Mouse (Mus musculus) lung, adult 2 months (tissue): ENCODE measurements around the gene Cul7. TPM values are rescaled to one million over a fixed set of nuclear protein-coding genes. Genes with fewer than 3 reads are reported as not detected.

ENCODE experiments used
- DNase-seq: peaks from one replicate; pipeline ENCODE4 v3.0.0; 2022
- H3K4me1 ChIP-seq: fragments of 200-500 bp; 2 replicates; pipeline ENCODE4 v1.6.1; 2011; ENCODE audit warnings: low read length; ENCODE audit not compliant: control insufficient read depth, insufficient read depth
- H3K4me3 ChIP-seq: fragments of 200-500 bp; replicated peaks from 2 replicates; pipeline ENCODE3; 2011; ENCODE audit warnings: low read depth, mild to moderate bottlenecking, control low read depth, low read length; ENCODE audit errors: extremely low read depth
- CTCF ChIP-seq: fragments of 200-500 bp; IDR thresholded peaks from 2 replicates; pipeline ENCODE4 v1.5.1; 2011; ENCODE audit warnings: mild to moderate bottlenecking, low read length, control low read depth; ENCODE audit not compliant: insufficient read depth
- POLR2A ChIP-seq: fragments of 200-500 bp; IDR thresholded peaks from 2 replicates; pipeline ENCODE4 v1.6.1; 2011; ENCODE audit warnings: low read depth, mild to moderate bottlenecking, control low read depth, low read length, borderline replicate concordance; ENCODE audit errors: extremely low read depth
- WGBS: fragments of 180-500 bp; shearing (Covaris S2); methylation state at CpG from one replicate; pipeline ENCODE4 v1.1.7; 2018; 5-methylcytosine and 5-hydroxymethylcytosine counted together
- polyA plus RNA-seq: library from polyadenylated mRNA; depleted of rRNA; stranded (reverse); fragments of >200 nt; gene quantifications from 2 replicates; pipeline ENCODE4 v1.2.3, GENCODE M21; 2012

Cul7 gene
- polyA plus RNA-seq, 1 experiment = 45.7 TPM

DNA sequence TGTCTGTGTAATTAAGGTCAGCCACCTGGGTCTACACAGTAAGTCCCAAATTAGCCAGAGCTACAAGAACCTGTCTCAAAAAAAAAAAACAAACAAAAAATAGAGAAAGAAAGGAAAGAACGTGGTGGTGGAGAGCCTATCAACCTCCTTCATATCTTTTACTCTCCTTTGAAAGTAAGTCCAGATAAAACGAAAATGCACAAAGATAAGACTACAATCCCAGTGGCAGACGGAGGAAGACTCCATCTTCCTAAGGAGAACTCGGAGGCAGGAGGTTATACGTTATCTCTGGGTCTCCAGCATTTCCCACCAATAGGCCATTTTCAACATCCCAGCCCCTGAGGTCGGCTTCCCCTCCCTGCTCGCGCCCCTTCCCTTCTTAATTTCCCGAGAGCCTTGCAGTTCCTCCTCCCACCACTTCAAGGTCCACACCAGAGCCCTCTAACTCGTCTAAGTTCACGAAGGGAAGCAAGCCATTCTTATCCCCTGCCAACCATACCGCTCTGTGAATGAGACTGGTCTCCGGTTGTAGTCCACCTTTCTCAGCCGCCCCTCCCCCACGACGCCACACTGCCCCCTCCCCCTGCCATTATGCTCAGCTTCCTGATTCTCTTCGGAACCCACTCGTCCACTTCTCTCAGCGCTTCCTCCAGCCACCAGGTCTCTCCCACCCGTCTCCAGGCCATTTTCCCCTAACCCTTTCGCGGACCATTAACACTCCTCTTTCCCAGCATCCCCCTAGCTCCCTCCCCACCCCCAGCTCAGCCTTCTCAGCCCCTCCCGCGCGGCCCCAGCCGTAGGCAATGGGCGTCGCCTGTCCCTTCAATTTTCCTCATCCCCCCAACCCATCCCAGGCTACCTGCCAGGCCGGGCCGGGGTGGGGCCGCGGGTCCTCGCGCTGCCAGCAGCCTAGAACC is 30.0 kb downstream of the Cul7 start:
- H3K4me1 ChIP-seq = peaks cover 6% of the 10 kb centered on the region; the same call in 1 of the 2 replicates
- WGBS = 1% methylated on average over 34 of the region's 34 CpGs
- peak overlapping the region; percentile 75 for H3K4me3 ChIP-seq
- DNase-seq = no peak
- TF ChIP-seq POLR2A = no peak
- peak; percentile 21; the same call in 1 of the 2 replicates for TF ChIP-seq CTCF

DNA sequence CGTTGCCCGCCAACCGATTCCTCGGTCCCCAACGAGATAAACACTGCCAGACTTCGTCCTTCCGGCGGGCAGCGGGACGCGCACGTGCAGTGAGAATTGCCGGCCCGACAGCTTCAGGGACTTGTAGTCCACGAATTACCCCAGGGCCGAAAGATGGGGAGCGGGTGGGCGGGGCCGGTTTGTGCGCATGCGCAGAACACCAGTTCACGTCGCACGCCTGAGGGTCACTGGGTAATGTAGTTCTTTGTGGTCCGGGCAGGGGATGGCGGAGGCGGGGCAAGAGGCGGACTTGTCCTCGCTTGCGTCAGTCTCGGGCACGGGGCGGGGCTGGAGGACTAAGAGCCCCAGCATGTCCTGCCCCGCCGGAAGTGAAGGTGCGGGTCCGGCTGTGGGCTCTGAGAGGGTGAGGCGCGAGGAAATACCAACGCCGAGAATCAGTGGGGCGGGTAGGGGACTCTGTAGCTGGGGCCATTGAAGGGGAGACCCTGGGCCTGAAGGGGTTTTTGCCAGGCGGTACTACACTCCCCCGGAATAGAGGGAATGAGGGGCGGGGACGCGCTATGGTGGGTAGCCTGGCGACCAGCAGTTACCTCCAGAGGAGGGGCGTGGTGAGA is 30.7 kb downstream of the Cul7 start, which contains the start of gene Klhdc3:
TSS of gene Klhdc3 (minus strand) at position 155 of the 614 bp plus-strand sequence.
- under 1% methylated on average over 49 of the region's 49 CpGs for WGBS
- Histone ChIP-seq H3K4me3 (peak within 1 kb of the TSS; percentile 75), H3K4me1 (peaks cover 6% of the 10 kb centered on the region; the same call in 1 of the 2 replicates)
- peak; percentile 58; the same call in 1 of the 2 replicates for TF ChIP-seq POLR2A
- no peak for TF ChIP-seq CTCF
- peak; percentile 93 for DNase-seq

DNA sequence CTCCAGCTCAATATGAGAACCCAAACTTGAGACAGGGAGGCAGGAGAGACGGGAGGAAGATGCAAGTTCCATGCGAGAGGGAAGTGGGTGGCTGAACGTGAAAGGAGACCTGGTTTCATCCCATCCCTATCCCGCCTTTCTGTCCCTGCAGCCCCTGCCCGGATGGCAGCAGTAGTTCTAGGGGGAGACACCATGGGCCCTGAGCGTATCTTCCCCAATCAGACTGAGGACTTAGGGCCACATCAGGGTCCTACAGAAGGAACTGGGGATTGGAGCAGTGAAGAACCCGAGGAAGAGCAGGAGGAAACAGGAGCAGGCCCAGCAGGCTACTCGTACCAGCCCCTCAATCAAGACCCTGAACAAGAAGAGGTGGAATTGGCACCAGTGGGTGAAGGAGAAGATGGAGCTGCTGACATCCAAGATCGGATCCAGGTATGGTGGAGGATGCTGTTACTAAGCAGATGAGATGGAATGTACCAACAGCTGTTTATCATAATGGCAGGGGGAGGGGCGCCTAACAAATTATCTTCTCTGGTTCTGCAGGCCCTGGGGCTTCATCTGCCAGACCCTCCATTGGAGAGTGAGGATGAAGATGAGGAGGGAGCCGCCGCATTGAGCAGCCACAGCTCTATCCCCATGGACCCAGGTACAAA is 31.5 kb downstream of the Cul7 start:
- Histone ChIP-seq H3K4me3 (peak overlapping the region; percentile 68), H3K4me1 (peaks cover 6% of the 10 kb centered on the region; the same call in 1 of the 2 replicates)
- peak; percentile 15 for DNase-seq
- 25% methylated on average over 12 of the region's 12 CpGs for WGBS
- TF ChIP-seq POLR2A (no peak), CTCF (no peak)

DNA sequence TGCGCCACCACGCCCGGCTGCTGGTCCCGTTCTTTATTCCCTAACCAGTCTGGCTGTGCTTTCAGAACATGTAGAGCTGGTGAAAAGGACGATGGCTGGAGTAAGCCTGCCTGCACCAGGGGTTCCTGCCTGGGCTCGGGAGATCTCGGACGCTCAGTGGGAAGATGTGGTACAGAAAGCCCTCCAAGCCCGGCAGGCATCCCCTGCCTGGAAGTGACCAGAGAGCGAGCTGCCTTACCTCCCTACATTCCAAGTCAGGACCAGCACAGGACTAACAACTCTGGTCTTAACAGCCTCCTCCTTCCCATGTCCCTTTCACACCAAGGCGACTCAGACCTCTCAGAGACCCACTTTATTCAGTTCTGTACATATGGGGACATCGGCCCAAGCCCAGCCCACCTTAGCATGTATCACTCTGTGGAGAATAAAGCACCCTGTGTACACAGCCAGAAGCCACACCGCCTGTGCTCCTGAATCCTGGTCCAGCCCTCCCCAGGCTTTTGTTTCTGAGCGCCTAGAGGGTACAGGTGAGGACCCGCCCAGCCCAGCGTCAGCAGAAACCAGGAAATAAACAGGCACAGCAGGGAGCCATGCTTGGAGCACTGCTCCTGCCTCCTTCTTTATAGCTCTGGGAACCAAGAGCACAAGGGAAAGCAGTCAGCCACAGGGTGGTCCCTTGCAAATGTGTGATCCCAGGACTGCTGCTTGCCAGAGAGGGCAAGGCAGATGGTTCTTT is 32.7 kb downstream of the Cul7 start:
- no peak overlapping the region for H3K4me3 ChIP-seq
- H3K4me1 ChIP-seq = peaks cover 6% of the 10 kb centered on the region; the same call in 1 of the 2 replicates
- TF ChIP-seq POLR2A (no peak), CTCF (no peak)
- WGBS = 87% methylated on average over 16 of the region's 16 CpGs
- peak; percentile 13 for DNase-seq

DNA sequence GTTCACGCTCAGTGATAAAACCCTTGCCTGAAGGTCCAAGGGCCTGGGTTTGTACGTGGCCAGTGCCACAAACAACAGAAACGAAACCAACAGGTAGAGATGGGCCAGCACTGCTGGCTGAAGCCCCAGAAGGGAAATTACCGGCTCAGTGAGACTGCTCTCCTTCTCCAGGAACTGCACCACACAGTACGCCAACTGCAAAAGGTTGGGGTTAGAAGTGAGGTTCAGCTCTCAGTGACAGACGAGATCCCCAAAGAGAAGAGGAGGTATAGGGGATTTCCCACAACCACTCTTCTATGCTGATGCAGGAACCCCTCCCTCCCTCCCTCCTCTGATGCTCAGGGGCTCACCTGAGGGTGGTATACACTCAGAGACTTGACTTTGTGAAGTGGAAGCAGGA is 35.8 kb downstream of the Cul7 start:
- H3K4me1 ChIP-seq = peaks cover 4% of the 10 kb centered on the region; the same call in 1 of the 2 replicates
- WGBS = 86% methylated on average over 6 of the region's 6 CpGs
- TF ChIP-seq CTCF = no peak
- no peak for TF ChIP-seq POLR2A
- no peak overlapping the region for H3K4me3 ChIP-seq
- DNase-seq = no peak

DNA sequence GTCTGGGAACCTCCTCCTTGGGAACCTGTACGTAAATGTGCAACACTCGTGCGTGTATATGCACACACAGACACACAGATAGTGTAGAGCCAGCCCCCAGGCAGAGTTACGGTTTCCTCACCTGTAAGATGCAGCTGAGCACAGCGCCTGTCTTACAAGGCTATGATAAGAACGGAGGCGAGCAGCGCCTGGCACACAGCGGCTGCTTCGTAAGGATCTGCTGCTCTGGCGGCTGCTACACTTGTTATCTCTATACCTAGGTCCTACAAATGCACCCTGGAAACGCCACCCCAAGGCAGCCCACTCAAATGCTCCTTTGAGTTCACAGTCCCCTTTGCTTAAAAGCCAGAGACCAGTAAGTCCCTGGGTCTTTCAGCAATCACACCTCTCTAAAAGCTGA is 40.5 kb downstream of the Cul7 start:
- no peak for DNase-seq
- 87% methylated on average over 12 of the region's 12 CpGs for WGBS
- no peak for TF ChIP-seq CTCF
- TF ChIP-seq POLR2A = no peak
- no peaks in the 10 kb centered on the region for H3K4me1 ChIP-seq
- H3K4me3 ChIP-seq = no peak overlapping the region

DNA sequence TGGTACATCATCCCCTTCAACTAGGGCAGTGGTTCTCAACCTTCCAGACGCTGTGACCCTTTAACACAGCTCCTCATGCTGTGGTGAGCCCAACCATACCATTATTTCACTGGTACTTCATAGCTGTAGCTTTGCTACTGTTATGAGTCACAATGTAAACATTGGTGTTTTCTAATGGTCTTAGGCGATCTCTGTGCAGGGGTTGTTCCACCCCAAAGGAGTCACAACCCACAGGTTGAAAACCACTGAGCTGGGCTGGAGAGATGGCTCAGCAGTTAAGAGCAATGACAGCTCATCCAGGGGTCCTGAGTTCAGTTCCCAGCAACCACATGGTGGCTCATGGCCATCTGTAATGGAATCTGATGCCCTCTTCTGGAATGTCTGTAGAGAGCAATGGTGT is 41.3 kb downstream of the Cul7 start:
- TF ChIP-seq POLR2A (no peak), CTCF (no peak)
- 77% methylated on average over 2 of the region's 2 CpGs for WGBS
- Histone ChIP-seq H3K4me3 (no peak overlapping the region), H3K4me1 (no peaks in the 10 kb centered on the region)
- DNase-seq = no peak

DNA sequence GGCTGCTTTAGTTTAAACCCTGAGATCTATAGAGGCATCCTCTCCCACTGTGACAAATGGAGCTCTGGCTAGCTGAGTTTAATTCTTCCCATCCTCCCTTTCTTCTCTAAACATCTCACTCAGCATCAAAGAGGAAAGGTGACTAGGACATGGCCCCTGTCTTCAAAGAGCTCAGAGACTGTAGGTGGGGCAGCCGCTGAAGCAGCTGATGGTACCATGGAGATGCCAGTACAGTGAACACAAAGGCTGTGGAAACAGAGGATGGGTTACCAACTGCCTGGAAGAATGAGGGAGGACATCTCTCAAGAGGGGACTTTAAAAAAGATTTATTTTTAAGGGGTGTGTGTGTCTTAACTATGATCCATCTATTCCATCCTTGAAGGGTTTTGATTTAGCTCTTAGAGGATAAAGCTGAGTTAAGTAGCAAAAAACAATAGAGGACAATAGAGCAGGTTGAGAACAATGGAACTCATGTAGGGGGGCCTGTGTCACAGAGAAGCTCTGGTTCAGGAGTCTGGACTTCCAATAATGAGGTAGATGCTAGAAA is 44.5 kb downstream of the Cul7 start:
- TF ChIP-seq POLR2A = no peak
- Histone ChIP-seq H3K4me3 (no peak overlapping the region), H3K4me1 (no peaks in the 10 kb centered on the region)
- WGBS = 64% methylated on average over 1 of the region's 1 CpGs
- DNase-seq = no peak

DNA sequence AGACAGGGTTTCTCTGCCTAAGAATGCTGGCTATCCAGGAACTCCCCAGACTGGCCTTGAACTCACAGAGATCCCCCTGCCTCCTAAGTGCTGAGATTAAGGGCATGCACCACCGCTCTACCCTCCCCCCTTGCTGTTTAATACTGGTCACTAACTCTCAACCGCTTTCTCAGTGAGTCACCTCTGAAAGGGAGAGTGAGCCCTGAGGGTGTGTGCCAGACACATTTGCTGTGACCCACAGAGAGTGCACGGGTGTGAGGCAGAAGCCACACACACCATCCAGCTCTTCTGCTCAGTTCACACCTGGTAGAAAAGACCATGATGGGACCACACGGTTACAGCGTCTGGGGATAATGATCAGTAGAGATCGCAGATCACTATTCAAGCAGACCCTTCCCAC is 48.4 kb downstream of the Cul7 start:
- peaks cover 4% of the 10 kb centered on the region for H3K4me1 ChIP-seq
- no peak overlapping the region for H3K4me3 ChIP-seq
- DNase-seq = no peak
- 83% methylated on average over 6 of the region's 6 CpGs for WGBS
- TF ChIP-seq CTCF (no peak), POLR2A (no peak)
